Mouse (Mus musculus) bone marrow macrophage, adult 2 months (primary cell): ENCODE measurements around the gene Cmtm2a.

Source experiments
- CTCF ChIP-seq: IDR thresholded peaks from 2 replicates; pipeline ENCODE4 v1.5.1; 2012; ENCODE audit warnings: low read depth, mild to moderate bottlenecking, low read length, moderate library complexity
- POLR2A ChIP-seq: IDR thresholded peaks from 2 replicates; pipeline ENCODE4 v1.6.1; 2012; ENCODE audit warnings: mild to moderate bottlenecking, low read depth, low read length, borderline replicate concordance

DNA sequence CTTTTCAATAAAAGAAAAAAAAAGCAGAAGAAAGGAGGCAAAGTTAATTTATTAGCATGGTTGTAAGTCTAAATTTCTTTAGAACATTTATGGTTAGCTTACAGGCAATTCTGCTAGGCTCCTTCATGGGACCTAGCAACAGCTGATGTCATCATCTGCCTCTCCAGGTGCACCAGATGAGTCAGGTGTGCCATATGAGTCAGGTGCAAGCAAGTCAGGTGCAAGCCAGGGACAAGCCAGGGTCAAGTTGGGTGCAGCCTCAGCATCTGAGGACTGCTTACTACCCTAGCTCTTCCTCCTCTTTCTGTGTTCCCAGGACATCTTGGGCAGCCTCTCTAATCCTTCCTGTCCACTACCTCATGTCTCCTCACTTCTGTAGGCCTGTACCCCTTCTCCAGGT is 24.6 kb downstream of the Cmtm2a start:
- no peak for TF ChIP-seq POLR2A
- no peak for TF ChIP-seq CTCF
